Mouse (Mus musculus) bone marrow macrophage, adult 2 months (primary cell): ENCODE data around the gene Negr1.

Source experiments
- CTCF ChIP-seq: IDR thresholded peaks from 2 replicates; pipeline ENCODE4 v1.5.1; 2012; ENCODE audit warnings: low read depth, mild to moderate bottlenecking, low read length, moderate library complexity
- POLR2A ChIP-seq: IDR thresholded peaks from 2 replicates; pipeline ENCODE4 v1.6.1; 2012; ENCODE audit warnings: mild to moderate bottlenecking, low read depth, low read length, borderline replicate concordance

DNA sequence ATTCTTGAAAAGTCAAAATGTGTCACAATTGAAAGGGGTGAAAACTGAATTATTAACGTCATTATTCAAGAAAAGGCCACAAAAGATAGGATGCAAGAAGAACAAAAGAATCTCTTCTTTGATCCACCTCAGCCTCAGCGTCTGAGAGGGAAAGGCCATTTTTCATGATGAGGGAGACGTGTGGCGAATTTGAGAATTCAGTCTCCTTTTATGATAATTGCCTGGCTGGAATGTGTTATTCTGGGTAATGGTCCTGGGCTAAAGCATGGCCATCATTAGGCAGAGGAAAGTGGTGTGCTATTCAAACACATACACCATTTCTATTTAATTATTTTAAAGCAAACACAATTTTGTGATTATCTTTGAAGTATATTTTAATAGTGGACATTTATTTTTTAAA is 663.3 kb downstream of the Negr1 start:
- TF ChIP-seq CTCF, result no peak
- TF ChIP-seq POLR2A, result no peak
